Mouse (Mus musculus): ENCODE results near the gene Usp48. TPM values are rescaled to one million over a fixed set of nuclear protein-coding genes. Genes with fewer than 3 reads are reported as not detected.

Usp48 gene
- polyA plus RNA-seq, 1 experiment, result 64.1 TPM

GRCm38 (mm10) chr4:137643459-137643858, 49.9 kb downstream of the Usp48 start:
- no peak for DNase-seq (ENCODE audit: low read depth in 1 of 2, low spot score in 2 of 2)
- 86% methylated on average over 2 of the region's 2 CpGs for WGBS
- peaks cover 41% of the 10 kb centered on the region for H3K36me3 ChIP-seq (ENCODE audit: control insufficient read depth, insufficient read depth, low read length)
- no peaks in the 10 kb centered on the region for H3K4me1 ChIP-seq (ENCODE audit: control insufficient read depth, insufficient read depth, insufficient read length)
- H3K27ac ChIP-seq (ENCODE audit: insufficient read depth, low read length), result no peak overlapping the region
- no peaks in the 10 kb centered on the region for H3K27me3 ChIP-seq (ENCODE audit: control insufficient read depth, insufficient read depth, low read length)
- H3K4me3 ChIP-seq (ENCODE audit: extremely low read depth, insufficient read depth, insufficient read length), result no peak overlapping the region
- TF ChIP-seq POLR2A (IDR thresholded peaks at IDR 0.05; ENCODE audit: low read depth, low read length), result no peak
- no peak for TF ChIP-seq CTCF (IDR thresholded peaks at IDR 0.05; ENCODE audit: extremely low read depth, insufficient read depth, insufficient read length, insufficient replicate concordance)

DNA sequence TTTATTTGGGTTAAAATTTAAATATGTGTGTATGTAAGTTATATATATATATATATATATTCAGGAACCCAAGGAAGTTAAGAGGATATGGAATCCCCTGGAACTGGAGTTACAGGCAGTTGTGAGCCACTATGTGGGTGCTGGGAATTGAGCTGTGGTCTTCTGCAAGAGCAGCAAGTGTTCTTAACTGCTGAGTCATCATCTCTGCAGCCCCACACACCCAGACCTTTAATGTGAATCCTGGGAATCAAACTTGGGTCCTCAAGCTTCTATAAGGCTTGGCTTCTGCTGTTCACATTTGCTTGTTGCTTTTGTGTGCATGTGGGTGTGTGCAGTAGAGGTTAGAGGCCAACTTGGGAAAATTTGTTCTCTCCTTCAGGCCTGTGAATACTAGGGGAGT, 52.7 kb downstream of the Usp48 start:
- H3K27me3 ChIP-seq (ENCODE audit: control insufficient read depth, insufficient read depth, low read length), result no peaks in the 10 kb centered on the region
- H3K4me1 ChIP-seq (ENCODE audit: control insufficient read depth, insufficient read depth, insufficient read length), result no peaks in the 10 kb centered on the region
- H3K27ac ChIP-seq (ENCODE audit: insufficient read depth, low read length), result no peak overlapping the region
- DNase-seq (ENCODE audit: low read depth in 1 of 2, low spot score in 2 of 2), result no peak
- H3K36me3 ChIP-seq (ENCODE audit: control insufficient read depth, insufficient read depth, low read length), result peaks cover 50% of the 10 kb centered on the region
- H3K4me3 ChIP-seq (ENCODE audit: extremely low read depth, insufficient read depth, insufficient read length), result no peak overlapping the region
- TF ChIP-seq POLR2A (IDR thresholded peaks at IDR 0.05; ENCODE audit: low read depth, low read length) (no peak), CTCF (IDR thresholded peaks at IDR 0.05; ENCODE audit: extremely low read depth, insufficient read depth, insufficient read length, insufficient replicate concordance) (no peak)

DNA sequence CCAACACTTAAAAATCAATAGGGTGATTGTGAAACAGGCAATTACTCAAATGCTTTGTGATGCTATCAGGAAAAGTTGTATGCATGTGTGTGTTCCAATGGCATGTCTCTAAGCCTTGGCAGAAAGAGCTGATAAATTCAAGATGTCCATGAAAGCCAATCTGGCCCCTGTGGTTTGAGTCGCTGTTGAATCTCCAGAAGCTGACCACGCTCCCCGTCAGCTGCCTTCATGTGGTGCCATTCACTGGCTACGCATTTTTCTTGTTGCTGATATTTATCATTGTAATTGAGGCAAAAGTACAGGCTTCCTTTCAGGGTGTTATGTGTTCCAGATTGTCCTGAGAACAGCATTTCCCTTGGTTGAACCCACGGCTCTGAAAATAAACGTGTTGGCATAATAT, 54.1 kb downstream of the Usp48 start:
- H3K4me1 ChIP-seq (ENCODE audit: control insufficient read depth, insufficient read depth, insufficient read length), result no peaks in the 10 kb centered on the region
- H3K36me3 ChIP-seq (ENCODE audit: control insufficient read depth, insufficient read depth, low read length), result peaks cover 61% of the 10 kb centered on the region
- no peak overlapping the region for H3K4me3 ChIP-seq (ENCODE audit: extremely low read depth, insufficient read depth, insufficient read length)
- DNase-seq (ENCODE audit: low read depth in 1 of 2, low spot score in 2 of 2), result no peak
- 89% methylated on average over 6 of the region's 6 CpGs for WGBS
- H3K27ac ChIP-seq (ENCODE audit: insufficient read depth, low read length), result no peak overlapping the region
- H3K27me3 ChIP-seq (ENCODE audit: control insufficient read depth, insufficient read depth, low read length), result no peaks in the 10 kb centered on the region
- TF ChIP-seq POLR2A (IDR thresholded peaks at IDR 0.05; ENCODE audit: low read depth, low read length) (no peak), CTCF (IDR thresholded peaks at IDR 0.05; ENCODE audit: extremely low read depth, insufficient read depth, insufficient read length, insufficient replicate concordance) (no peak)

- DNase-seq (ENCODE audit: low read depth in 1 of 2, low spot score in 2 of 2), result no peak
- Histone ChIP-seq H3K4me3 (ENCODE audit: extremely low read depth, insufficient read depth, insufficient read length) (no peak overlapping the region), H3K36me3 (ENCODE audit: control insufficient read depth, insufficient read depth, low read length) (peaks cover 67% of the 10 kb centered on the region), H3K27ac (ENCODE audit: insufficient read depth, low read length) (no peak overlapping the region), H3K27me3 (ENCODE audit: control insufficient read depth, insufficient read depth, low read length) (no peaks in the 10 kb centered on the region), H3K4me1 (ENCODE audit: control insufficient read depth, insufficient read depth, insufficient read length) (no peaks in the 10 kb centered on the region)
- WGBS, result 91% methylated on average over 9 of the region's 9 CpGs
- TF ChIP-seq POLR2A (IDR thresholded peaks at IDR 0.05; ENCODE audit: low read depth, low read length) (no peak), CTCF (IDR thresholded peaks at IDR 0.05; ENCODE audit: extremely low read depth, insufficient read depth, insufficient read length, insufficient replicate concordance) (no peak)
These were observed 54.7 kb downstream of the Usp48 start for GRCm38 (mm10) chr4:137648230-137648629.

DNA sequence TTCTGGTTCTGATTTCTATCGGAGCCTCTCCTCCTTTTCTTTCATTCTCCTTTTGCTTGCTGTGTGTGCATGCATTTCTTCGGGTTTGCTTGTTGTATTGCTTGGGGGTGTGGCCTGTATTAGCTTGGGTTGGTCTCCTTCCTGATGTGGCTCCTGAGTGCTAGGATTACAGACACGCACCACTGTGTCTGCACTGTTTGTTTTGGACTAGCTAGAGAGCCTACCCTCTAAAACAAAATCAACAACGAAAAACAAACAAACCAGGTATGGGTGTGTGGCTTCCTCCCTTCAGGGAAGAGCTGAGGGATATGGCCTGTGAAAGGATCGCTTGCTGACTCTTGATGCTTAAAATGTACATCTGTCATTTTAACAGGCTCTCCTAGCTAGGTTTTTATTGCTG, 57.4 kb downstream of the Usp48 start:
- Histone ChIP-seq H3K36me3 (ENCODE audit: control insufficient read depth, insufficient read depth, low read length) (peaks cover 63% of the 10 kb centered on the region), H3K4me1 (ENCODE audit: control insufficient read depth, insufficient read depth, insufficient read length) (no peaks in the 10 kb centered on the region), H3K27me3 (ENCODE audit: control insufficient read depth, insufficient read depth, low read length) (no peaks in the 10 kb centered on the region), H3K4me3 (ENCODE audit: extremely low read depth, insufficient read depth, insufficient read length) (no peak overlapping the region), H3K27ac (ENCODE audit: insufficient read depth, low read length) (no peak overlapping the region)
- 87% methylated on average over 5 of the region's 5 CpGs for WGBS
- TF ChIP-seq POLR2A (IDR thresholded peaks at IDR 0.05; ENCODE audit: low read depth, low read length) (no peak), CTCF (IDR thresholded peaks at IDR 0.05; ENCODE audit: extremely low read depth, insufficient read depth, insufficient read length, insufficient replicate concordance) (no peak)
- DNase-seq (ENCODE audit: low read depth in 1 of 2, low spot score in 2 of 2), result no peak

DNA sequence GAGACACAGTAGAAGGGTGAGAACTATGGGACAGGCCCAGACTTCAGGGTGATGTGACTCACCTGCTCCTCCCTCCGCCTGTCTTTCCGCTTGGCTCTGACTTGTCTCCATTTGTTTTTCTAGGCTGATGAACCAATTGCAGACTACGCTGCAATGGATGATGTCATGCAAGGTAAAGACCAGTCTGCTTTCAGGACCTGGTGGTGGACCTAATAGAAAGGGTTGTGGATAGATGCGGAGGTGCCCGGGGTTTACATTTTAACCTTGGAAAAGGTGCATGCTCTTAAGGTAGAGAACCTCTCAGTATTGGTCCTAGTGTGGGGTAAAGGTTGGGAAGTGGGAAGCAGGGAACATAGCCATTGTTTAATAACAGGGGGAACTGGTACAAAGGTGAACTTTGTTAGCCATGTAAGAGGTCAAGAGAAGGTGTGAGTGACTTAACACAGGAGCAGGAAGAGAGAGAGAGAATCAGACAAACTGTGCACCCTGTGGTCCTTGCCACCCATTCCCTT, 59.3 kb downstream of the Usp48 start:
- WGBS, result 94% methylated on average over 5 of the region's 5 CpGs
- no peak overlapping the region for H3K27ac ChIP-seq (ENCODE audit: insufficient read depth, low read length)
- TF ChIP-seq CTCF (IDR thresholded peaks at IDR 0.05; ENCODE audit: extremely low read depth, insufficient read depth, insufficient read length, insufficient replicate concordance) (no peak), POLR2A (IDR thresholded peaks at IDR 0.05; ENCODE audit: low read depth, low read length) (no peak)
- H3K36me3 ChIP-seq (ENCODE audit: control insufficient read depth, insufficient read depth, low read length), result peaks cover 68% of the 10 kb centered on the region
- no peak for DNase-seq (ENCODE audit: low read depth in 1 of 2, low spot score in 2 of 2)
- no peaks in the 10 kb centered on the region for H3K27me3 ChIP-seq (ENCODE audit: control insufficient read depth, insufficient read depth, low read length)
- no peak overlapping the region for H3K4me3 ChIP-seq (ENCODE audit: extremely low read depth, insufficient read depth, insufficient read length)
- H3K4me1 ChIP-seq (ENCODE audit: control insufficient read depth, insufficient read depth, insufficient read length), result no peaks in the 10 kb centered on the region

- WGBS, result 94% methylated on average over 18 of the region's 18 CpGs
- Histone ChIP-seq H3K27me3 (ENCODE audit: control insufficient read depth, insufficient read depth, low read length) (no peaks in the 10 kb centered on the region), H3K4me3 (ENCODE audit: extremely low read depth, insufficient read depth, insufficient read length) (no peak overlapping the region), H3K27ac (ENCODE audit: insufficient read depth, low read length) (no peak overlapping the region), H3K4me1 (ENCODE audit: control insufficient read depth, insufficient read depth, insufficient read length) (no peaks in the 10 kb centered on the region), H3K36me3 (ENCODE audit: control insufficient read depth, insufficient read depth, low read length) (peaks cover 48% of the 10 kb centered on the region)
- no peak for TF ChIP-seq POLR2A (IDR thresholded peaks at IDR 0.05; ENCODE audit: low read depth, low read length)
- no peak for TF ChIP-seq CTCF (IDR thresholded peaks at IDR 0.05; ENCODE audit: extremely low read depth, insufficient read depth, insufficient read length, insufficient replicate concordance)
- DNase-seq (ENCODE audit: low read depth in 1 of 2, low spot score in 2 of 2), result no peak
These were observed 61.9 kb downstream of the Usp48 start for GRCm38 (mm10) chr4:137655241-137656031.

All from spleen, adult 2 months (tissue).